Mouse (Mus musculus) G1E (cell line): ENCODE data around the gene Hist2h3c2.

ENCODE experiments used
- CTCF ChIP-seq: IDR thresholded peaks from 2 replicates; pipeline ENCODE4 v1.5.1; 2012; ENCODE audit warnings: low read depth, low read length, inconsistent platforms, mixed read lengths
- GATA1 ChIP-seq: IDR thresholded peaks from 2 replicates; pipeline ENCODE4 v1.6.1; 2012; ENCODE audit warnings: borderline replicate concordance, low read length, inconsistent platforms, mixed read lengths
- GATA2 ChIP-seq: IDR thresholded peaks from 2 replicates; pipeline ENCODE4 v1.6.1; 2012; ENCODE audit warnings: low read depth, low read length, inconsistent platforms, borderline replicate concordance
- POLR2AphosphoS5 ChIP-seq: IDR thresholded peaks from 2 replicates; pipeline ENCODE4 v1.6.1; 2012; ENCODE audit warnings: low read depth, low read length, inconsistent platforms; ENCODE audit not compliant: insufficient replicate concordance
- TAL1 ChIP-seq: conservative IDR thresholded peaks from 2 replicates; pipeline ENCODE4 v1.6.1; 2012; ENCODE audit warnings: low read depth, low read length, inconsistent platforms, mixed read lengths

- TF ChIP-seq CTCF (no peak), GATA1 (no peak), POLR2AphosphoS5 (no peak), TAL1 (no peak), GATA2 (no peak)
These were observed 10.1 kb upstream of the Hist2h3c2 start for GRCm38 (mm10) chr3:96249034-96249345.
